Mouse (Mus musculus): ENCODE measurements around the gene Dbt.

The Dbt gene

GRCm38 (mm10) chr3:116512904-116513716, at the start of gene Dbt:
Gene Dbt (plus strand): TSS chr3:116513070.
- in situ Hi-C loops (cut with MboI; ENCODE audit: unreplicated experiment in 2 of 2): loop anchor here (5.0 to 25.0 kb wide), 6 partner anchors 79 to 501 kb away; partner anchors contain the start of genes Sass6 (in 2 of the 2), Cdc14a (in 1 of the 2), Extl2 (in 1 of the 2) and Slc30a7 (in 1 of the 2)

GRCm38 (mm10) chr3:116464318-116464717, 48.6 kb upstream of the Dbt start:
- in situ Hi-C loops (cut with MboI; ENCODE audit: unreplicated experiment in 2 of 2): no loop called here

GRCm38 (mm10) chr3:116465709-116466108, 47.2 kb upstream of the Dbt start:
- in situ Hi-C loops (cut with MboI; ENCODE audit: unreplicated experiment in 2 of 2): no loop called here

- in situ Hi-C loops (cut with MboI; ENCODE audit: unreplicated experiment in 2 of 2): no loop called here
These were observed 38.3 kb upstream of the Dbt start for GRCm38 (mm10) chr3:116474602-116475001.

- in situ Hi-C loops (cut with MboI; ENCODE audit: unreplicated experiment in 2 of 2): no loop called here
These were observed 36.1 kb upstream of the Dbt start for GRCm38 (mm10) chr3:116476686-116477298.

GRCm38 (mm10) chr3:116477351-116477750, 35.5 kb upstream of the Dbt start:
- in situ Hi-C loops (cut with MboI; ENCODE audit: unreplicated experiment in 2 of 2): no loop called here

GRCm38 (mm10) chr3:116480119-116480518, 32.8 kb upstream of the Dbt start:
- in situ Hi-C loops (cut with MboI; ENCODE audit: unreplicated experiment in 2 of 2): no loop called here

- in situ Hi-C loops (cut with MboI; ENCODE audit: unreplicated experiment in 2 of 2): no loop called here
These were observed 31.9 kb upstream of the Dbt start for GRCm38 (mm10) chr3:116480937-116481336.

GRCm38 (mm10) chr3:116482724-116483123, 30.1 kb upstream of the Dbt start:
- in situ Hi-C loops (cut with MboI; ENCODE audit: unreplicated experiment in 2 of 2): no loop called here

- in situ Hi-C loops (cut with MboI; ENCODE audit: unreplicated experiment in 2 of 2): no loop called here
These were observed 29.6 kb upstream of the Dbt start for GRCm38 (mm10) chr3:116483271-116483670.

GRCm38 (mm10) chr3:116490920-116491319, 21.9 kb upstream of the Dbt start:
- in situ Hi-C loops (cut with MboI; ENCODE audit: unreplicated experiment in 2 of 2): loop anchor here (5.0 to 10.0 kb wide), 2 partner anchors 146 to 149 kb away; no protein-coding TSS in a partner anchor

GRCm38 (mm10) chr3:116491923-116492454, 20.9 kb upstream of the Dbt start:
- in situ Hi-C loops (cut with MboI; ENCODE audit: unreplicated experiment in 2 of 2): loop anchor here (5.0 to 10.0 kb wide), 2 partner anchors 147 to 150 kb away; no protein-coding TSS in a partner anchor

- in situ Hi-C loops (cut with MboI; ENCODE audit: unreplicated experiment in 2 of 2): loop anchor here (5.0 to 10.0 kb wide), 2 partner anchors 149 to 151 kb away; no protein-coding TSS in a partner anchor
These were observed 19.2 kb upstream of the Dbt start for GRCm38 (mm10) chr3:116493658-116494057.

GRCm38 (mm10) chr3:116495671-116496070, 17.2 kb upstream of the Dbt start:
- in situ Hi-C loops (cut with MboI; ENCODE audit: unreplicated experiment in 2 of 2): loop anchor here in 1 of 2 experiments (10.0 kb wide), 1 partner anchor 151 kb away; no protein-coding TSS in a partner anchor

- in situ Hi-C loops (cut with MboI; ENCODE audit: unreplicated experiment in 2 of 2): loop anchor here in 1 of 2 experiments (5.0 to 25.0 kb wide), 2 partner anchors 86 to 496 kb away; partner anchors contain the start of genes Cdc14a, Extl2 and Slc30a7
These were observed 5.0 kb upstream of the Dbt start, which contains the start of gene Rtca for GRCm38 (mm10) chr3:116507772-116508351. Gene Rtca (minus strand): TSS chr3:116508208.

- in situ Hi-C loops (cut with MboI; ENCODE audit: unreplicated experiment in 2 of 2): loop anchor here (5.0 to 25.0 kb wide), 6 partner anchors 80 to 500 kb away; partner anchors contain the start of genes Sass6 (in 2 of the 2), Cdc14a (in 1 of the 2), Extl2 (in 1 of the 2) and Slc30a7 (in 1 of the 2)
These were observed 543 bp upstream of the Dbt start for GRCm38 (mm10) chr3:116512151-116512903.

GRCm38 (mm10) chr3:116520141-116520761, 7.4 kb downstream of the Dbt start:
- in situ Hi-C loops (cut with MboI; ENCODE audit: unreplicated experiment in 2 of 2): loop anchor here in 1 of 2 experiments (25.0 kb wide), 1 partner anchor 508 kb away; the partner anchor contains the start of genes Extl2 and Slc30a7

- in situ Hi-C loops (cut with MboI; ENCODE audit: unreplicated experiment in 2 of 2): no loop called here
These were observed 16.9 kb downstream of the Dbt start for GRCm38 (mm10) chr3:116529741-116530140.

- in situ Hi-C loops (cut with MboI; ENCODE audit: unreplicated experiment in 2 of 2): no loop called here
These were observed 18.0 kb downstream of the Dbt start for GRCm38 (mm10) chr3:116530826-116531225.

Data from v-Abl transformed pro-B cells (cell line).